Mouse (Mus musculus): ENCODE results near the gene Pa2g4. TPM values are rescaled to one million over a fixed set of nuclear protein-coding genes. Genes with fewer than 3 reads are reported as not detected.

The Pa2g4 gene
- polyA plus RNA-seq, 1 experiment from 2014 or later = 116 TPM

- peak overlapping the region; percentile 12 for H3K4me3 ChIP-seq (ENCODE audit: inconsistent target)
- WGBS (ENCODE audit: missing documents) = 13% methylated on average over 18 of the region's 18 CpGs
- no peaks in the 10 kb centered on the region for H3K79me2 ChIP-seq (ENCODE audit: inconsistent target)
- no peaks in the 10 kb centered on the region for H3K36me3 ChIP-seq (ENCODE audit: inconsistent target)
- peak overlapping the region; percentile 85 for H3K27ac ChIP-seq
Observed at GRCm38 (mm10) chr10:128536266-128536940, 29.4 kb downstream of the Pa2g4 start.

- Histone ChIP-seq H3K36me3 (ENCODE audit: inconsistent target) (no peaks in the 10 kb centered on the region), H3K4me3 (ENCODE audit: inconsistent target) (peak overlapping the region; percentile 12; the same call in 1 of the 2 replicates), H3K79me2 (ENCODE audit: inconsistent target) (no peaks in the 10 kb centered on the region), H3K27ac (peak overlapping the region; percentile 85)
- 24% methylated on average over 4 of the region's 4 CpGs for WGBS (ENCODE audit: missing documents)
Observed at GRCm38 (mm10) chr10:128535624-128536265, 30.0 kb downstream of the Pa2g4 start.

DNA sequence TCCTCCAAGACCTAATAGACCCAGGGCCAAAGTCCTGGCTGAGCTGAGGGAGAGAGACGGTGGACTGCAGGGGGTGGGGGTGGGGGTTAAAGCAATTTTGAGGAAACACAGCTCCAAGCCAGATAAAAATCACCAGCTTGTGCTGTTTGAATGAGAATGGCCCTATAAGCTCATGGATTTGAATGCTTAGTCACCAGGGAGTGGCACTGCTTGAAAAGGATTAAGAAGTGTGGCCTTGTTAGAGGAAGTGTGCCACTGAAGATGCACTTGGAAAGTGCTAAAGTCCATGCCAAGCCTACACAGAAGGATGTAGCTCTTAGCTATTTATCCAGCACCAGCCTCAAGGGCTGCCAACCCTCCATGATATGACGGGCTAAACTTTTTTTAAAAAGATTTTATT is 30.6 kb downstream of the Pa2g4 start:
- Histone ChIP-seq H3K36me3 (ENCODE audit: inconsistent target) (no peaks in the 10 kb centered on the region), H3K79me2 (ENCODE audit: inconsistent target) (no peaks in the 10 kb centered on the region), H3K27ac (peak overlapping the region; percentile 85), H3K4me3 (ENCODE audit: inconsistent target) (no peak overlapping the region)
- WGBS (ENCODE audit: missing documents) = 83% methylated on average over 2 of the region's 2 CpGs

GRCm38 (mm10) chr10:128526366-128527356 is 39.1 kb downstream of the Pa2g4 start:
- WGBS (ENCODE audit: missing documents) = 12% methylated on average over 23 of the region's 28 CpGs
- Histone ChIP-seq H3K27ac (peak overlapping the region; percentile 84), H3K4me3 (ENCODE audit: inconsistent target) (peak overlapping the region; percentile 37), H3K79me2 (ENCODE audit: inconsistent target) (peaks cover 38% of the 10 kb centered on the region), H3K36me3 (ENCODE audit: inconsistent target) (peaks cover 8% of the 10 kb centered on the region; the same call in 1 of the 2 replicates)

DNA sequence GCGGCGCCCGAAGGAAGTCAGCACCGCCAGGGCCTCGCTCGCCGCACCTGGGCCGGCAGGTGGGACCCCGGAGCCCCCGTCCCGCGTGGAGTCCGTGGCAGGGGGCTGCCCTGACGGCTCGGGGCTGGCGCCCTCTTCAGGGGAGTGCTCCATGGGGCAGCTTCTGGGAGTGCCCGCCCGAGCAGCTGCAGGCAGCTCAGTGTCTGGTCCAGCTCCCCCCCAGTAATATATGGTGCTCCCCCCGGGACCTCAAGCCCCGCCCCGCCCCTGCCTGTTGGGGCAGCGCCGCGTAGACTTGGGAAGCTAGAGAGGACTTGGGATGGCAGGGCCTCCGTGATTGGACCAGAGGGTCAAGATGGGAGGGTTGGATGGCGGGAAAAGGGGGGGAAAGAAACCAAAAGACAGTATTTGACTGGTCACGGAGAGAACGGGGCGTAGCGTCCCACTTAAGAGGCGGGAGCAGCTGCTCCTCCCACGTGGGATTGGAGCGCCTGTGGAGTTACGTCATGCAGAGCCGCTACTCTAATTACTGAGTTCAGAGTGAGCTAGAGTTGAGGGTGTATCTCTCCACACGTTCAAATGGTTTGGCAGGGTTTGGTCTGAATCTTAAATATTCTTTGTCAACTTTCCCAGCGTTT is 40.0 kb downstream of the Pa2g4 start, which contains the start of gene Esyt1:
TSS of gene Esyt1 (minus strand) at position 201 of the 638 bp plus-strand sequence.
- 1% methylated on average over 37 of the region's 37 CpGs for WGBS (ENCODE audit: missing documents)
- Histone ChIP-seq H3K4me3 (ENCODE audit: inconsistent target) (peak within 1 kb of the TSS; percentile 95), H3K79me2 (ENCODE audit: inconsistent target) (peaks cover 44% of the 10 kb centered on the region), H3K27ac (peak within 1 kb of the TSS; percentile 84), H3K36me3 (ENCODE audit: inconsistent target) (peaks cover 16% of the 10 kb centered on the region; the same call in 1 of the 2 replicates)

GRCm38 (mm10) chr10:128524732-128525662 is 40.8 kb downstream of the Pa2g4 start:
- Histone ChIP-seq H3K4me3 (ENCODE audit: inconsistent target) (peak overlapping the region; percentile 95), H3K27ac (peak overlapping the region; percentile 76)
- under 1% methylated on average over 58 of the region's 58 CpGs for WGBS (ENCODE audit: missing documents)

GRCm38 (mm10) chr10:128524111-128524731 is 41.6 kb downstream of the Pa2g4 start:
- Histone ChIP-seq H3K4me3 (ENCODE audit: inconsistent target) (peak overlapping the region; percentile 95), H3K27ac (peak overlapping the region; percentile 76), H3K36me3 (ENCODE audit: inconsistent target) (peaks cover 31% of the 10 kb centered on the region; the same call in 1 of the 2 replicates), H3K79me2 (ENCODE audit: inconsistent target) (peaks cover 49% of the 10 kb centered on the region)
- WGBS (ENCODE audit: missing documents) = 34% methylated on average over 11 of the region's 11 CpGs

More at GRCm38 (mm10) chr10:128524732-128525662, 40.8 kb downstream of the Pa2g4 start:
- H3K36me3 ChIP-seq (ENCODE audit: inconsistent target) = peaks cover 24% of the 10 kb centered on the region; the same call in 1 of the 2 replicates
- H3K79me2 ChIP-seq (ENCODE audit: inconsistent target) = peaks cover 49% of the 10 kb centered on the region

DNA sequence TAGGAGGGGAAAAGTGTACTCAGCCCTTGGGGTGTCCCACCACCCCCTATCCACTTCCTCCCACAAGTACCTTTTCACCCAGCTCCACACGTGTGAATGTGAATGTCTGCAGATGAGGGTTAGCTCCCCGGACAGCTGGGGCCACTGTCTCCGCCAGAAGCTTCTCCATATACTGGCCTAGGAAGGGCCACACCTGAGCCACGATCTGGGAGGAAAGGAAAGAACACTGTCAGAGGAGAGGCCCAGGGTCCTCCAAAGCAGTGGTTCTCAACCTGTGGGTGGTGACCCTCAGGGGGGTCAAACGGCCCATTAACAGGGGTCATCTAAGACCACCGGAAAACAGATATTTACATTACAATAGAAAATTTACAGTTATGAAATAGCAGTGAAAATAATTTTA is 43.4 kb downstream of the Pa2g4 start:
- H3K27ac ChIP-seq = no peak overlapping the region
- H3K36me3 ChIP-seq (ENCODE audit: inconsistent target) = peaks cover 50% of the 10 kb centered on the region
- no peak overlapping the region for H3K4me3 ChIP-seq (ENCODE audit: inconsistent target)
- peaks cover 49% of the 10 kb centered on the region for H3K79me2 ChIP-seq (ENCODE audit: inconsistent target)
- 92% methylated on average over 6 of the region's 6 CpGs for WGBS (ENCODE audit: missing documents)

DNA sequence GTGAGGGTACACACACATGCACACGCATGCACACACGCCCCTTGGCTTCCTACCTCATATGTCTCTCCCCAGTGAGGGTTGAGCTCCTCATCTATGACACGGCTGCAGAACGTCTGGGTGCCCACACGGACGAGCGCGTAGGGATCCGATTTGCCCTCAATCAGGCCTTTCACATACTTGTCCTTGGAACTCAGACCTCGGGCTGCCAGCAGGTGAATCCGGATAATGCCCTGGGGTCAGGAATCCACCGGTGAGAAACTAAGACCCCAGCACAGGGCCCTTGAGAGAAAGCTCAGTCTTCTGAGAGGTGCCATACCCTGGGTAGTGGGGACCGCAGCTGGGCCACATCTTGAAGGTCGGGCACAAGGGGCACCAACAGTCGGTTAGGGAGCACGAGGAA is 45.2 kb downstream of the Pa2g4 start:
- H3K79me2 ChIP-seq (ENCODE audit: inconsistent target) = peaks cover 49% of the 10 kb centered on the region
- H3K4me3 ChIP-seq (ENCODE audit: inconsistent target) = no peak overlapping the region
- no peak overlapping the region for H3K27ac ChIP-seq
- WGBS (ENCODE audit: missing documents) = 96% methylated on average over 16 of the region's 16 CpGs
- peaks cover 66% of the 10 kb centered on the region for H3K36me3 ChIP-seq (ENCODE audit: inconsistent target)

DNA sequence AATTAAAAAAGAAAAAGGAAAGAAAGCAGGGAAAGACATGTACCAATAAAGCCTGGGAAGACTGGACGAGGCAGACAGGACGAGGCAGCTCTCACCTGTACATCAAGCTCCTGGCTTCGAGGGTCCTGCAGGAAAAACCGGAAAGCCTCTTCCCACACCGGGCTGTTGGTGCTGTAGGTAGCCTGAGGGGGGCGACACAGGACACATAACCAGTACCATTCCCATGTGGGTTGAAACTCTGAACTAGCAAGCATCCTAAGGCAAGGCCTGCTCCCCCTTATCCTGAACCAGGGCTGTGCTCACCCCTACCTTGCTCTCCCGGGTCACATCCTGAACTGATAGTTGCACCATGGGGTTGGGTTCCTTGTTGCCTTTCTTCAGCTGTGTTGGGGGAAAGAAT is 47.0 kb downstream of the Pa2g4 start:
- Histone ChIP-seq H3K27ac (no peak overlapping the region), H3K79me2 (ENCODE audit: inconsistent target) (peaks cover 32% of the 10 kb centered on the region), H3K4me3 (ENCODE audit: inconsistent target) (no peak overlapping the region), H3K36me3 (ENCODE audit: inconsistent target) (peaks cover 80% of the 10 kb centered on the region)
- 92% methylated on average over 7 of the region's 7 CpGs for WGBS (ENCODE audit: missing documents)

DNA sequence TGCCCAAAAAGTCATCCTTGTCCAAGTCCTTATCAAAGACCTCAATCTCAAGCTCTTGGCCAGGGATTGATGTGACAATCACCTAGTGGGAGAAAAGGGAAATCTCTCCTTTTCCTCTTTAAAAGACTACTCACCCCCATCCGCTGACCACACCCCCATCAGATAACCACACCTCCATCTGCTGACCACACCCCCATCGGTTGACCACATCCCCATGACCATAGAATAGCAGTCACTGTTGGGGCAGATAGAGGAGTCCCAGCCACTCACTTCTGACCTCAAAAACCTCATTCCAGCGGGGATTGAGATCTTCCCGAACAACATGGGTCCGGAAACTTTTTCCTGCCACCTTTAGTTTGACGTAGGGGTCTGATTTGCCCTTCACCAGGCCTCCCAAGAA is 49.1 kb downstream of the Pa2g4 start:
- no peak overlapping the region for H3K4me3 ChIP-seq (ENCODE audit: inconsistent target)
- peaks cover 93% of the 10 kb centered on the region for H3K36me3 ChIP-seq (ENCODE audit: inconsistent target)
- H3K79me2 ChIP-seq (ENCODE audit: inconsistent target) = peaks cover 10% of the 10 kb centered on the region; the same call in 1 of the 2 replicates
- no peak overlapping the region for H3K27ac ChIP-seq
- 22% methylated on average over 6 of the region's 6 CpGs for WGBS (ENCODE audit: missing documents)

DNA sequence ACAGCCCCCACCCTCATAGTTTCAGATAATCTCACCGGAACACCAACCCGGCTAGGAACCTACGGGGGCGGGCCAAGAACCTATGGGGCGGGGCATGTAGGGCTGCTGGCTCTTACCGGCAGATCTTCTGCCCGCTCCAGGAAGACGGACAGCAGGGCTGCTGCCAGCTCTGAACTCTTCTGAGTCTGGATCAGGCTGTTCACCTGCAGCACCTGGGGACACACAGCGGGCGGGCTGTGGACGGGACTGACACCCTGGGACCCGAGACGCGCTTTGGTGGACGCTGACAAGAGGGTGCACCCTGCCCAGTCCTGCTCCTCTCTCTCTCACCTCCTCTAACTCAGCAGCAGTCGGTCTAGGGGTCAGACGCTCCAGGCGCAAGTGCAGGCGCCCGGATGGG is 49.8 kb downstream of the Pa2g4 start:
- WGBS (ENCODE audit: missing documents) = 96% methylated on average over 20 of the region's 20 CpGs
- Histone ChIP-seq H3K4me3 (ENCODE audit: inconsistent target) (no peak overlapping the region), H3K79me2 (ENCODE audit: inconsistent target) (peaks cover 7% of the 10 kb centered on the region; the same call in 1 of the 2 replicates), H3K27ac (no peak overlapping the region), H3K36me3 (ENCODE audit: inconsistent target) (peaks cover 92% of the 10 kb centered on the region)

GRCm38 (mm10) chr10:128515044-128515443 is 50.7 kb downstream of the Pa2g4 start:
- Histone ChIP-seq H3K27ac (no peak overlapping the region), H3K36me3 (ENCODE audit: inconsistent target) (peaks cover 91% of the 10 kb centered on the region), H3K4me3 (ENCODE audit: inconsistent target) (no peak overlapping the region), H3K79me2 (ENCODE audit: inconsistent target) (no peaks in the 10 kb centered on the region)
- 97% methylated on average over 4 of the region's 4 CpGs for WGBS (ENCODE audit: missing documents)
